Mouse (Mus musculus) neutrophil, adult 83 days (primary cell): ENCODE data around the gene Atoh1. TPM values are rescaled to one million over a fixed set of nuclear protein-coding genes. Genes with fewer than 3 reads are reported as not detected.

ENCODE experiments used
- total RNA-seq, 2 experiments: library from RNA; stranded (reverse); gene quantifications; one replicate each; pipeline ENCODE4 v1.2.4; 2023

Gene Atoh1
- not detected for total RNA-seq

DNA sequence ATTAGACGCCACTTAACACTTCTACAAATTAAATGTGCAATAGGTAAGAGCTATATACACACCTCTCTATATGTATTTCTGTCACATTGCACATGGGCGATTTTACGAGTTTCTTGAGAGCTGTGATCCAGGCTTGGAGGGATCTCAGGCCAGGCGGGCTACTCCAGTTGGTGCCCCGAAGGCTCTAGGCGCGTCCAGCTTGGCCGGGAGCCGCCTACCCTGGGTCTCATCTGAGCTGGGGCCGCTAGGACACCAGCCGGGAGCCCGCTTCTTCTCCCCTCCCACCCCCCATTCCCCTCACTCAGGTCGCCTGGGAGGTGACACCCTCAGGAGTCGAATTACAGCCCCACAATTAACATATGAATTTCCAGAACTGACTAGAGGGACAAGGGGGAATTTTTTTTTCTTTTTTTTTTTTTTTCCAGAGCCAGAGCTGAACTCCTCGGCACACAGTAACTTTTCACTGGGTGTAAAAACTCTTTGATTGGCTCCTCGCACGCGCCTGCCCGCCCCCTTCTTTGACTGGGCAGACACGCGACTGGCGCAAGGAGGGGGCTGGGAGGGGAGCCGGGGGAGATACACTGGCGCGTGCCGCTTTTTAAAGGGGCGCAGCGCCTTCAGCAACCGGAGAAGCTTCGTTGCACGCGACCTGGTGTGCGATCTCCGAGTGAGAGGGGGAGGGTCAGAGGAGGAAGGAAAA is at the start of gene Atoh1:
TSS of gene Atoh1 (plus strand) at position 627 of the 700 bp plus-strand sequence.

